In the genomic region with DNA sequence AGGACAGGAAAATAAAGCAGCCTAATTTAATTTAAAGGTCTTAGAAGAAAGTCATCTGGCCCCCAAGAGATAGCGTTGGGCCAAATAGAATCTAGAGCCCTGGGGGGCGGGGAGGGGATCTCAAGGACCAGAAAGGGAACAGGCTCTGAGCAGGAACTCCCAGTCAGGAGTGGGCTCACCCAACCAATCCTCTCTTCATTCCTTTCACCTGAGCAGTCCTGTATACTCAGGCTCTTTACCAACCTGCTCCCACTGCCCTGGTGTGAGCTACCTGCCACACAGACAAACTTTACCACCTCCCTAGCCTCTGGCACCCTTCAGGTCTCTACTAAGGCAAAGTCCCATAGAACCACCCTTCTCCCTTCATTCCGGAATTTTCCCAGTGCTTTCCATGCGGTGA, we compare ENCODE assay signal across 15 mouse cellular contexts.
"Had no signal": no experiment of that assay in that cellular context is flagged by ENCODE, and none has a peak within 500 bp of the region (broad histone marks: within the 10 kb centered on the region; RNA-seq: fewer than 3 reads in every experiment).

No protein-coding gene starts in this region.

- H3K4me3 ChIP-seq: neural tube, embryonic 15.5 days; stomach, embryonic 15.5 days had no signal

- H3K9me3 ChIP-seq: neural tube, embryonic 15.5 days; stomach, embryonic 15.5 days had no signal

- H3K4me1 ChIP-seq: stomach, embryonic 15.5 days had no signal

- H3K4me2 ChIP-seq: neural tube, embryonic 15.5 days; stomach, embryonic 15.5 days had no signal

- DNase-seq: retina, postnatal 1 day; right cerebral cortex, adult 18-20 months; right cerebral cortex, postnatal 14 days; right cerebral cortex, postnatal 25 days; right cerebral cortex, postnatal 4 days; spleen, adult 18-20 months; thymus, adult 18-20 months; thymus, adult 2 months; thymus, postnatal 14 days; thymus, postnatal 25 days; thymus, postnatal 36 days; thymus, postnatal 4 days had no signal

- H3K27ac ChIP-seq: neural tube, embryonic 15.5 days; stomach, embryonic 15.5 days; stomach, postnatal 0 days had no signal

- H3K9ac ChIP-seq: neural tube, embryonic 15.5 days; stomach, embryonic 15.5 days had no signal

- H3K36me3 ChIP-seq: neural tube, embryonic 15.5 days; stomach, embryonic 15.5 days had no signal
